Mouse (Mus musculus) kidney, postnatal 36 days (tissue): Measurements from ENCODE around the gene Rin1.
"Not testable (repeated sequence)": the region's sequence is repeated elsewhere in the genome, so short reads cannot be mapped to it uniquely, and the experiment has no call there.

Source experiments
- DNase-seq, 2 experiments: peaks; one replicate each; pipeline ENCODE4 v3.0.0; 2021 to 2022; ENCODE audit warnings: mixed read lengths in 2 of 2

Rin1 gene

DNA sequence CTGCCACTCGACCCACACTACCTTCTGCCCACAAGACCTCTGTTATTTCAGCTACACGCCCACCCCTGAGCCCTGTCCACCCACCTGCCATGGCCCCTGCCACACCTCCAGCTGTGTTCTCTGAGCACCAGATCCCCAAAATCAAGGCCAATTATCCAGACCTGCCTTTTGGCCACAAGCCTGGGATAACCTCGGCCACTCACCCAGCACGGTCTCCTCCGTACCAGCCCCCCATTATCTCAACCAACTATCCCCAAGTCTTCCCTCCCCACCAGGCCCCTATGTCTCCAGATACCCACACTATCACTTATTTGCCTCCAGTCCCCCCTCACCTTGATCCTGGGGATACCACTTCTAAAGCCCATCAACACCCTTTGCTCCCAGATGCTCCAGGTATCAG lies 19.2 kb downstream of the Rin1 start:
- DNase-seq = no peak

DNA sequence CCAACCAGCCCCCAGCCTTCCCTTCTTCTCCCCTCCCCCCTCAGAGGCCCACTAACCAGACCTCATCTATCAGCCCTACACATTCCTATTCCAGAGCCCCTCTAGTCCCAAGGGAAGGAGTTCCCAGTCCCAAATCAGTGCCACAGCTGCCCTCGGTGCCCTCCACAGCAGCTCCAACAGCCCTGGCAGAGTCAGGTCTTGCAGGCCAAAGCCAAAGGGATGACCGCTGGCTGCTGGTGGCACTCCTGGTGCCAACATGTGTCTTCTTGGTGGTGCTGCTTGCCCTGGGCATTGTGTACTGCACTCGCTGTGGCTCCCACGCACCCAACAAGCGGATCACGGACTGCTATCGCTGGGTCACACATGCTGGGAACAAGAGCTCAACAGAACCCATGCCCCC lies 19.7 kb downstream of the Rin1 start:
- DNase-seq = no peak

DNA sequence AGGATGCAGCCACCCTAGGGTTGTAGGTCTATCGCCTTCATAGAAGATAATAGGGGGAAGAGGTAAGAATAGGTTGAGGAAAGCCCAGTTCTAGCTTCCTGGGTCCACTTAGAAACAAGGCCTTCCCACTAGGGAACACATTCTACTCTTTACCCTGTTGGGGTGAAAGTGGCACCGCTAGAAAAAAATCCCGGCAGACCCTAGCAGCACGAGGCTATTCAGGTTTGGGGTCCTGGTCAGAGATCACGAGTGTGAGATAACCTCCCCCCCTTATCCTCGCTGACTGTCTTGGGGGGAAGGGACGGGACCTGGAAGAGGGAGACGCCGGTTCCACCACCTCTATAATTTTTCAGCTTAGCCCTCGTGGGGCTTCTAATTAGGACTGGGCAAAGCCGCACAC lies 20.8 kb downstream of the Rin1 start:
- DNase-seq = no peak

DNA sequence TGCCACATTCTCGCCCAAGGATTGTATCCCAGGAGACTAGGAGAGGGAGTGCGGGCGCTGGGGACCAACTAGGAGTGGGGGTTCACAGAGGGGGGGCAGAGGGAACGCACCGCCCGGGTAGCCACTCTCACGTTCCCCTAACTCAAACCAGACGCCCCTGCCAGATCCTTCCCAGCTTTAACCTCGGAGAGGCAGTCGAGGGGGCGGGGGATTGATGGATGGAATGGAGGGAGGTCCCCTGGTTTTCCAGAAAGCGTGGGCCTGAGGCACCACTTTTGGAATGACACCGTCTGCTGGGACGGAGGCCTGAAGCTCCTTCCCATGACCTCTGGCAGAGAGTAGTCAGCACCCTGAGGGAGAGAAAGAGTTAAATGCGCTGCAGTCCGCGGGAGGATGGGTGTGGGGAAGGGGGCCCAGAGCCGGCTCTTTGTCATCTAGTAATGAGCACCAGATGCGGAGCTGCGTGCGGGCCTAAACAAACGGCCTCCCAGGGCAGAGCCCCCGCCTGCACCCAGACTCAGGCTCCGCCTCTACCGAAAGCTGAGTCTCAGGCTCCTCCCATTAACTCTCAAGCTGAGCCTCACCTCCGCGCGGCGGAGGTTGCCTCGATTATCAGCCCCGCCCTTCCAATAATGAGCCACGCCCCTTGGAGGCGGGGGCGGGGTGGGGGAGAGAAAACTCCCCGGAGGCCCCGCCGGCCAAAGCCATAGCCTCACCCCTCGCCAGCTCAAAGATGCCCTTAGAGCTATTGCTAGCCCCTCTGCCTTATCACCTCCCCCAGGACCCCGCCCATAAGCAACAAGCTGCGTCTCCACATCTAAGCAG lies 21.5 kb downstream of the Rin1 start:
- peak; percentile 76 to 81 for DNase-seq

DNA sequence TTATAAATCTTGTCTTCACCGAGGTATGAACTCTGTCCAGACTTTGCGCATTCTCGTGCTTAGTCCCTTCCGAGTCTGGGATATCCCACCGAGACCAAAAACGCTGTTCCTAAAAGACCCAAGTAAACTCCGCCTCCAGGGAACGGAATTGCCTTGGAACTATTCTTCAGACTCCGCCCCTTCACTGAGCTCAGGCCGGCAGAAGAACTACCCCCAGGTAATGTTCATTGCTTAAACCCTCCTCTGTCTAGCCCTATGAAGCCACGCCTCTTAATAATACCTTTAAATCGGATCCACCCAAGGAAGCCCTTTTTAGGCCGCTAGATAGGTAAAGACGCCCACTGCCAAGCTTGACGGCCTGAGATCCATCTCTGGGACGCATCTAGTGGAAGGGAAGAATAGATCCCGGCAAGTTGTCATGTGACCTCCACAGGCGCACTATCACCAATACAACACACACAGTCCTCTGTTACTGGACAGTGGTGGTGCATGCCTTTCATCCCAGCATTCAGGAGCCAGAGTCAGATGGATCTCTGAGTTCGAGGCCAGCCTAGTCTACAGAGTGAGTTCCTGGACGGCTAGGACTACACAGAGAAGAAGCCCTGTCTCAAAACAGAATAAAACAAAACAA lies 22.2 kb downstream of the Rin1 start:
- DNase-seq = peak in 1 of 2 experiments; percentile 36

DNA sequence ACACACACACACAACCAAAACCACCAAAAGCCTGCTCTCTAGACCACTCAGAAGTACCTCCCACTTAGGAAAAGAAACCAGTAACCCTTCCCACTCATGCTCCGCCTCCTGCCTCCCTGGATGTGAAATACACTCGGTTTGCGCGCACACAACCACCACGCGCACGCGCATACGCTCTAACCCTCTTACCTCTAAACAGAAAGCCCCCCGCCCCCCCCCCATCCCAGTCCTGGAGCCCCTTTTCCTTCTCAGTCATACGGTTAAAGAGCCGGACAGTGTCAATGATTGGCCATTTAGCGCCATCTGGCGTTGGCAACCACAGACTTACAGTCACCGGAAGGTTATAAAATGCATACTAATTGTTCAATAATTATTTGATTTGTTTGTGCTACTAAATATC lies 22.7 kb downstream of the Rin1 start:
- DNase-seq = peak; percentile 57 to 89

DNA sequence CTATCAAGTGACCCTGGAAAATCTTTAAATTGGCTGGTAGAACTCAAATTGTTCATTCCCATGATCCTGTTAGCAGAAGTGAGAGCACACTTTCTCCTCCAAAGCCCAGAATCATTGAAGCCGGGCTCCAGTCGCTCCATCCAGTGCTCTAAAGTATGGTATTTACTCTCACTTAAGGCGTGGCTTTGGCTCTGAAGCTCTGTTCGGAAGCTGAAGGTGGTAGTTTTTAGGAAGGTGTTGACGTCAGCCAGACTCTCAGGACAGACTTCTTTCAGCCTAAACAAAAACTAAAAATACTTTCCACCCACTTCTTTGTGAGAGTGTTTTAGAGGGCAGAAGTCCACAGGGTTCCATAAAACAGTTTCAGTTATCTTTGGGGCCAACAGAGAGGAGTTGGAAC lies 23.2 kb downstream of the Rin1 start:
- no peak for DNase-seq

DNA sequence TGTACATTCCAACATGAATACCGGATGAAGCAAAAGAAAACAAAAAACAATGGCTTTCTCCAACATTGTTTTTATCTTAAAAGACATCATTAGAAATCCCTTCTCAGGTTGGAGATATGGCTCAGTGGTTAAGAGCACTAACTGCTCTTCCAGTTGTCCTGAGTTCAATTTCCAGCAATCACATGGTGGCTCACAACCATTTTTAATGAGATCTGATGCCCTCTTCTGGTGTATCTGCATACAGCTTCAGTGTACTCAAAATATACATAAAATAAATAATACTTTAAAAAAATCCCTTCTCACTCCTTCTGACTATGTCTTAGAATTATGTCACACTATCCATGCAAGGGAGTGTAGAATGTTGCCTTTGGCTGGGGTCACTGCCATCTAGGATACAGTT lies 29.0 kb downstream of the Rin1 start:
- no peak for DNase-seq

DNA sequence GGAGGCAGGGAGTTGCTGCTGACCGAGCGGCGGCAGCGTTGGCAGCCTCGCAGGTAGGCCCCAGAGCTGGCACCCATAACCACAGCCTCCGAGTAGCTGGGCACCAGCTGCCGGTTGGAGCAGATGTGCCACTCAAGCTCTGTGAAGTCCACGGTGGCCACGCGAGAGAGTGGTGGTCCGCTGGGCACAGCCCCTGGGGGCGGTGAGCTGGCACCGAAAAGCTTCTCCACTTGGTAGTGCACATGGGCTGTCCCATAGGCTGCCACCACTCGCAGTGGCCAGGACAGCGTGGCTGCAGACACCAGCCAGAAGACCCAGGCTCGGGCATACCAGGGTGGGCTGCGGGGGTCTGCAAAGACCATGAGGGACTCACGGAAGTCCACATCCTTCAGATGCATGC lies 31.7 kb downstream of the Rin1 start:
- DNase-seq = no peak

DNA sequence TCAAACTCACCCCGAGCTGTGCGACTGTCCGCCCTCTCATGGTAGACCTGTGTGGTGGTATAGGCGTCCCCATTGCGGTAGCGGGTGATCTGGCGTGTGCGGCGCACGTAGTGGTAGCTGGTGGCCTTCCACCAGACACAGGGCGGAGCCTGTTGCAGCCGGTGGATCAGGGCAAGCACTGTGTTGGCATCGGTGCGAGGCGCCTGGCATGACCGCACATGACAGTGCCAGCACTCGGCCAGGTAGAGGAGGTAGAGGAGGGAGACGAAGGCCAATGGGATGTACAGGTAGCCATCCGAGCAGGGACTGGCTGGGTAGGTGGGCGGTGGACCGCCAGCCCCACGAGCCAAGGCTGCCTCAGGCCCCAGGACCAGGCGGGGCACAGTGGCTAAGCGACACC lies 32.3 kb downstream of the Rin1 start:
- DNase-seq = no peak

DNA sequence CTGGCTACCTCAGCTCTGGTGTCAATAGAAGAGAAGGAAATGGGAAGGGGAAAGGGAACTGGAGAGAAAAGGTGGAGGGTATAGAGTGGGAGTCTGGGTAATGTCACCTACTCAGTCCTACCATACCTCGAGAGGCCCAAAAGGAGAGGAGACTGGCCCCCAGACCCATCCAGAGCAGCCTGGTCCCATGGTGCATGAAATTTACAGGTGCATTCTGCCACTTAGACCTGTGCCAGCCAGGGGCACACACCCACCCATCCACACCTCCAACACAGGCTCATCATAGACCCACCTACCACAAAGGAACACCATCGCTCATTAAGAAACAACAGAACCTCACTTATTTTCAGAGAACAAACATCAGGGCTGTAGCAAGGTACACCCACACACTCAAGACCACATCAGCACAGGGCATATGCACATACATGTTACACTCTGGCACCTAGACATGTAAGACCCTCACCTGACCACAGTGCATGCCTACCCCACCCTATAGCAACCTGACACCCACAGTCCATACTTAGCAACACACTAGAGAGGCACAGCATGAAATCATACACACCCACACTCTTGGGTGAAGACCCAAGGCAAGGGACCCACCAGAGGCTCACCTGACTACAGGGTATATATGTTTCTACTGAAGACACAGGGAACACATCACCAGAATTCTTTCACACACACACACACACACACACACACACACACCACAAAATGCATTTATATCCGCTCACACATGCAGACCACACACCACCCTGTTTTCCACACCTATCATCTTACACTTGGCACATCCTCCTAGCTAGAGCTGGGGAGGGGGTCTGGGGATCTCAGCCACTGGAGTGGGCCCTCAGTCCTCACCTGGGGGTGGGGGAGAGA lies 33.9 kb downstream of the Rin1 start:
- no peak for DNase-seq

DNA sequence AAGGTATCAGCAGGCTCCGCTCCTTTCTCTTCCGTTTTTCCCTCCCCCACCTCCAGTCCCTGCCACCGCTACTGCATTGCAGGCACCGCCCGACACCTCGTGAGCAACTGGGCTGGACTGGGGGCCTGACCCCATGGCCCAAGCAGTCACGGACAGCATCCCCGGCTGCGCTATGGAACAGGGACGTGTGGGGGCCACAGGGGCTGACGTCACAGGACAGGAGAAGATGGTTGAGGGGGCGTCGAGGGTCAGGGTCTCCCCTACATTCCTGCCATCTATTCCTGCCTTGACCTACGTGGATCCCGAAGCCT lies 34.5 kb downstream of the Rin1 start:
- DNase-seq = no peak

DNA sequence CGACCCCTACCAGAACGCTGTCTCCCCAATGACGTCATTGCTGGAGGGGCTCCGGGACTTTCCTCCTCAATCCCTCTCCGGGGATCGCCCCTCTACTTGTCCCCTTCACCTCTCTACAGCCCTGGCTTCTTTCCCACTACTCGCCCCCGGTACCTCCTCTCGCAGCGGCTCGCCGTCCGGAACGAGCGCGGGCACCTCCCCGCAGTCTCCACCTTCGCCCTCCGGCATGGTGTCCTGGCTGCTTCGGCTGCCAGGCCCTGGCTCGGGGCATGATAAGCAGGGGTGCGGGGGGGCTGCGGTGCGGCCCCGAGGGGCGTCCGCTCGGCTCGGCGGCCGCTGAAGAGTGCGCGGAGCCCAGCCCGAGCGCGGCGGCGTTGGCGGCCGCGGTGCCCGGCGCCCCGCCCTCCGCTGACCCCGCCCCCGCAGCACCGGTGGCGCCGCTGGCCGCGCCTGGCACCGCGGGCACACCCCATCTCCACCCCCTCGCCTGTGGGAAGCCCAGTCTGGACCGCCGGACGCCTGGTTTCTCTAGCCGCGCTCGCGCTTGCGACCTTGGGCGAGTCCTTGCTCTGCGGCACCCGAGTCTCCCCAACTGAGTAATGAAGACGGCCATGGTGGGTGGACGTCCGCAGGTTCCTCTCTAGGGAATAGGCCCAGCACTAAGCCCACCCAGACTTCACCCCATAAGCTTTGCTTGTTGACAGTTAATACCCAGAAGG lies 35.0 kb downstream of the Rin1 start, which contains the start of gene Tmem151a:
Gene Tmem151a (minus strand): TSS at position 387 of the 719 bp plus-strand sequence.
- peak; percentile 56 to 80 for DNase-seq

DNA sequence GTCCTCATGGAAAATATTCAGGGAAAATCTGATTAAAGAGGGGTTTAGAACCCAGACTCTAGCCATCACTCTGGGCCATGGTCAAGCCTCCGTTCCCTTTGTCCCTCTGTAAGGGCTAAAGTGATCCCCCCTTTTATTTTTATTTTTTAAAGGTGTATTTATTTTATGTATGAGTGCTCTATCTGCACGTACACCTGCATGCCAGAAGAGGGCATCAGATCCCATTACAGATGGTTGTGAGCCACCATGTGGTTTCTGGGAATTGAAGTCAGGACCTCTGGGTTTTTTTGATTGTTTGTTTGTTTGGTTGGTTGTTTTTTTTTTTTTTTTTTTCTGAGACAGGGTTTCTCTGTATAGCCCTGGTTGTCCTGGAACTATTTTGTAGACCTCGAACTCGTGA lies 36.3 kb downstream of the Rin1 start:
- not testable (repeated sequence) for DNase-seq

DNA sequence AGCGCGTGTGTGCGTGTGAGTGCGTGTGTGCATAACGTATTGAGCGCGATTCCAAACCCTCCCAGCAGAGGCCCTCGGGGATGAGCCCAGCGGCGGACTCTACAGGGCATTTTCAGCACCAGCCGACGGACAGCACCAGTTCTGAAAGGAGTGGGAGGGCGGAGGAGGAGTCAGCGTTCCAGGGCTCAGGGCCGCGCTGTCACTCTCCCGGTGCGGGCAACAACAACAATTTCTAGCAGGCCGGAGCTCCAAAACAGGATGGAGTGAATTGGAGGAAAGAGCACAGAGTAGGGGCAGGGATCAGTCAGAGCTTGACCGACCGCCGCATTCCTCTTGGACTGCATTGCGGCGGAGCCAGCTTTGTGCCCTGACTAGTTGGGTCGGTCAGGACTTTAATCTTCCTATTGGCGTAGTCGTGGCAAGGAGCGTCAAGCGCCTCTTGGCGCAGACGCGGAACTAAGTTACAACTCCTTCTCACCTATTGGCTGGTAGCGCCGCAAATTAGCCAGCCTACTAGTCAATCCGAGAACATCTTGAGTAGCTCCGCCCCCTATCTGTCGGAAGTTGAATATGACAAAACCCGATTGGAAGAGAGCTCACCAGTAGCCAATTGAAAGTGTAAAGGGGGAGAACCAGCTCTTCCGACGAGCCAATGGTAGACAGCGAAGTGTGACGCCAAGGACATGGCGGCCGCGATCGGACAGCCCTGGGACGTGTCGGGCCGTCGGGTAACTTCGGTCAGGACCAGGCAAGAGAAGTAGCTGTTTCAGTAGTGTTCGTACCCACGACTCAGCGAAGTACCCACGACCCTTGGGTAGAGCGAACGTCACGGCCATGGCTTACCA lies 37.8 kb downstream of the Rin1 start, which contains the start of gene Yif1a:
Gene Yif1a (plus strand): TSS at position 655 of the 845 bp plus-strand sequence.
- peak; percentile 98 to 100 for DNase-seq

DNA sequence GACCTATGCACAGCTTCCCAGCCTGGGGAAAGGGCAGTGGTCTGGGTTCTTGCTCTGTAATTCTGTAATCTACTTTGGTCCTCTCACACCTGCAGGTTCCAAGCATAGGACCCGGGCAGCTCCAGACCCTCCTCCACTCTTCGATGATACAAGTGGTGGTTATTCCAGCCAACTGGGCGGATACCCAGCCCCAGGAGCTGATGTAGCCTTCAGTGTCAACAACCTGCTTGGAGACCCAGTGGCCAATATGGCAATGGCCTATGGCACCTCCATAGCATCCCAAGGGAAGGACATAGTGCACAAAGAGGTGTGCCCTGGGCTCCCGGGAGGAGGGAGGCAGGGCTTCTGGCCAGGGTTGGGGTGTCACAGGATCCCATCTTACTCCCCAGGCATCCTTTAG lies 39.0 kb downstream of the Rin1 start:
- no peak for DNase-seq

DNA sequence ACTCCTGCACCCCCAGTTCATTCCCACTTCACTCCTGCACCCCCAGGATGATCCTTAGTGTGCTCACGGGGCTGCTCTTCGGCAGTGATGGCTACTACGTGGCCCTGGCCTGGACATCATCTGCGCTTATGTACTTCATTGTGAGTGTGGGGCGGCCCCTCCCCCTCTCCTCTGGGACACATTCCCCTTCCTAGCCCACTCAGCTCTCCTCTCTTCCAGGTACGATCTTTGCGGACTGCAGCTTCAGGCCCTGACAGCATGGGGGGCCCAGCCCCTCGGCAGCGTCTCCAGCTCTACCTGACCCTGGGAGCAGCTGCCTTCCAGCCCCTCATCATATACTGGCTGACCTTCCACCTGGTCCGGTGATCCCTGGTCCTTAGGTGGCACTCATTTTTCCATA lies 41.8 kb downstream of the Rin1 start:
- no peak for DNase-seq

DNA sequence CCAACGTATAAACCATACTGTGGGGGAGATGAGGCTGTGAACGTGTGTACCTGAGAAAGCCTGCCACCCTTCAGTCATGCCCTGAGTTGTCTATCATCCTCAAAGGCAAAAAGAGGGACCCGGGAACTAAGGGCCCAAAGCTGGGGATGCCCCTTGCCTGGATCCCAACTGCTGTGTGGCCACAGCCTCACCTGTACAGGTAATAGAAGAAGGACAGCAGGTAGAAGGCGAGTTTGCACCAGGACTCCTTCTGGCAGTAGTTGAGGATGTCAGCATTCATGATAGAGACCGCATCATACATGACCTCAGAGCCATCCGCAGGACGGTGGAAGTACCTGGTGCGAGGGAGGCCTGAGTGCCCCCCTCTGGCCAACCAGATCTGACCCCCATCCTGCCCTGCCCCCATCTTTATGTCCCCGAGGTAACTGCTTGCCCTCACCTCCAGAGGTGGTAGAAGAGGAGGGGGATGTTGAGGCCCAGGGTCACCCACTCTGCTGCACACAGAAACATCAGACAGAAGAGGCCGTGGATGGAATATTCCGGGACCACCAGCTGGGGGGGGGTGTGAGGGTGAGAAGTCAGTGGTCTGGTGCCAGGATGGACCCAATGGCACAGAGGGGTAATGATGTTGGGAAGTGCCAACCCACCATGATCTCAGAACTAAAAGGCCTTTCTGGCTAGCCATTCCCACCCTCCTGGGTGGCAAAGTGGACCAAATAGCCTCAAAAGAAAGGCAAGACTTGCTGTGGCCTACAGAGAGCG lies 43.4 kb downstream of the Rin1 start:
- no peak for DNase-seq

DNA sequence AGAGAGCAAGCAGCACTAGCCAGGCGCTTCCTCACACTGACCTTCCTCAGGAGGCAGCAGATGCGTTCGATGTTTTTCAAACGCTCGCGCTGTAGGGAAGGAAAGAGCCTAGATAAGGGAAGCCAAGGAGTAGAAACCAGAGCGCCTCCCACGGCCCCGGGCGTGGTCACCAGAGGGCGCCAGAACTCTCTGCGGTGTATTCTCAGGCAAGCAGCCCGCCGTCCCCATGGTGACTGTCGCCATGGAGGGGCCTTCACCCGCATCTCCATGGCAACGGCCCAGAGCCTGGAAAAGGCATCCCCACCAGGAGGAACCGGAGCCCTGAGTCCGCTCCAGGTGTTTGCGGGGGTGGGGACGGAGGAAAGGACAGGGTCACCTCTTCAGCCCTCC lies 44.0 kb downstream of the Rin1 start:
- peak; percentile 93 to 98 for DNase-seq

DNA sequence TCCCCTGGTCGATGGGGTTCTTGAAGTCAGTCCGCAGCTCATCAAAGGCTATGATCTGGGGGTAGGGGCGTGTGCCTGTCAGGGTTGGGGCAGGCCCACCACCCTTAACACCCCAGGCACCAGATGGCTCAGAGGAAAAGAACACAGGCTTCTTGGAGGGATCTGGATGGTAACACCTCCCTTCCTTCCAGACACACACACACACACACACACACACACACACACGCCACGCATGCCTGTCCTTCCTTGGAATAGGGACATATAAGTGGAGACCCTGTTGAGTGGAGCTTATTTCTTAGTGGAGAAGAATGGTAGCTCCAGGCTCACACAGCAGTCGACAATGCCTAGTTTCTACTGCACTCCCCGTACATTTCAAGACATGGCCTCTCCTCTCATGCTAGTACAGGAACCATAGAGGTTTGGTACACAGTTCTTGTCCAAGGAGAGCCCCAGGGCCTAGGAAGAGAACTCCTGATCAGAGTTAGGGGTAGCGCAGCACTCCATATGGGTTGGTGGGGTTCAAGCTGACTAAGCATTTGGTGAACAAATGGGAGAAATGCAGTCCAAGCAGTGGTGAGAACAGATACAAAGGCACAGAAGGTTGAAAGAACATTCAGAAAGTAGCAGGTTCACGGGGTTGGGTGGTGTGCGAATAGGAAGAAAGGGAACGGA lies 44.6 kb downstream of the Rin1 start:
- no peak for DNase-seq
